ENCODE assay signal across 24 mouse cellular contexts in the genomic region with DNA sequence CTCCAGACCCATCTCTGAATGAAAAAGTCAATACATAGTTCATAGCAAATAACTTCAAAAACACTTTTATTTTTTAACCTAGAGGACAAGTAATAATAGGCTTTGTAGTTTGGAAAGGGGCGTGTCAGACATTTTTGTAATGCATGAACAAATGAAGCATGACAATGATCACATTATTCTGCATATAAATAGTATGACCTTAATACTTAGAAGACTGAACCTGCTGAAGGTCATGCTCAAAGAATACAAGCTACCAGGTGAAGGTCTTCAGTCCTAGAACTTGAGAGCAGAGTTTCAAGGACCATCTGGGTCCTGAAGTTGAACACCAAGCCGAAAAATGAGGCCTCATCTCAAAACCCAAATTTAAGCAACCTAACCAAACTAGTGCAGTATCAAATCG.
"Had no signal": no experiment of that assay in that cellular context is flagged by ENCODE, and none has a peak within 500 bp of the region (broad histone marks: within the 10 kb centered on the region; RNA-seq: fewer than 3 reads in every experiment).

No protein-coding gene starts in this region.

- H3K4me3 ChIP-seq: gastrocnemius, adult 2 months; heart, adult 2 months; heart, embryonic 13.5 days; heart, embryonic 15.5 days; hindbrain, embryonic 10.5 days; hindbrain, embryonic 12.5 days; intestine, embryonic 15.5 days; layer of hippocampus, adult 2 months; left cerebral cortex, adult 2 months; limb, embryonic 10.5 days; limb, embryonic 12.5 days; liver, embryonic 13.5 days; liver, embryonic 15.5 days had no signal

- H3K36me3 ChIP-seq: heart, embryonic 13.5 days; heart, embryonic 15.5 days; hindbrain, embryonic 10.5 days; hindbrain, embryonic 12.5 days; intestine, embryonic 15.5 days; liver, embryonic 13.5 days; liver, embryonic 15.5 days had no signal

- DNase-seq: gastrocnemius, adult 2 months; gastrocnemius, postnatal 10 days; gastrocnemius, postnatal 25 days; heart, adult 2 months; heart, postnatal 14 days; heart, postnatal 4 days; kidney, adult 18-20 months; kidney, adult 8-10 months; kidney, postnatal 10 days; kidney, postnatal 25 days; kidney, postnatal 4 days; liver; liver, embryonic 13.5 days had no signal

- H3K9me3 ChIP-seq: heart, embryonic 13.5 days; heart, embryonic 15.5 days; hindbrain, embryonic 10.5 days; hindbrain, embryonic 12.5 days; intestine, embryonic 15.5 days; limb, embryonic 10.5 days; limb, embryonic 12.5 days; liver, embryonic 13.5 days; liver, embryonic 15.5 days had no signal

- H3K27ac ChIP-seq: gastrocnemius, adult 2 months; heart, adult 2 months; heart, embryonic 13.5 days; heart, embryonic 15.5 days; hindbrain, embryonic 10.5 days; hindbrain, embryonic 12.5 days; hindbrain, embryonic 14.5 days; intestine, embryonic 15.5 days; layer of hippocampus, adult 2 months; left cerebral cortex, adult 2 months; limb, embryonic 10.5 days; limb, embryonic 12.5 days; liver, embryonic 13.5 days; liver, embryonic 15.5 days had no signal

- H3K27me3 ChIP-seq: heart, embryonic 13.5 days; heart, embryonic 15.5 days; hindbrain, embryonic 12.5 days; intestine, embryonic 15.5 days; limb, embryonic 12.5 days; liver, embryonic 13.5 days; liver, embryonic 15.5 days had no signal

- H3K9ac ChIP-seq: heart, embryonic 13.5 days; heart, embryonic 15.5 days; hindbrain, embryonic 12.5 days; hindbrain, embryonic 14.5 days; intestine, embryonic 15.5 days; limb, embryonic 12.5 days; liver, embryonic 13.5 days; liver, embryonic 15.5 days had no signal

- H3K4me1 ChIP-seq: heart, embryonic 13.5 days; heart, embryonic 15.5 days; intestine, embryonic 15.5 days; liver, embryonic 13.5 days; liver, embryonic 15.5 days had no signal
